Mouse (Mus musculus) cerebral cortex, adult 2 months (tissue): Measurements from ENCODE around the gene Prune1.

Experiments
- WGBS: fragments of 180-500 bp; shearing (Covaris S2); methylation state at CpG from one replicate; pipeline ENCODE4 v1.1.7; 2018; 5-methylcytosine and 5-hydroxymethylcytosine counted together

The Prune1 gene

DNA sequence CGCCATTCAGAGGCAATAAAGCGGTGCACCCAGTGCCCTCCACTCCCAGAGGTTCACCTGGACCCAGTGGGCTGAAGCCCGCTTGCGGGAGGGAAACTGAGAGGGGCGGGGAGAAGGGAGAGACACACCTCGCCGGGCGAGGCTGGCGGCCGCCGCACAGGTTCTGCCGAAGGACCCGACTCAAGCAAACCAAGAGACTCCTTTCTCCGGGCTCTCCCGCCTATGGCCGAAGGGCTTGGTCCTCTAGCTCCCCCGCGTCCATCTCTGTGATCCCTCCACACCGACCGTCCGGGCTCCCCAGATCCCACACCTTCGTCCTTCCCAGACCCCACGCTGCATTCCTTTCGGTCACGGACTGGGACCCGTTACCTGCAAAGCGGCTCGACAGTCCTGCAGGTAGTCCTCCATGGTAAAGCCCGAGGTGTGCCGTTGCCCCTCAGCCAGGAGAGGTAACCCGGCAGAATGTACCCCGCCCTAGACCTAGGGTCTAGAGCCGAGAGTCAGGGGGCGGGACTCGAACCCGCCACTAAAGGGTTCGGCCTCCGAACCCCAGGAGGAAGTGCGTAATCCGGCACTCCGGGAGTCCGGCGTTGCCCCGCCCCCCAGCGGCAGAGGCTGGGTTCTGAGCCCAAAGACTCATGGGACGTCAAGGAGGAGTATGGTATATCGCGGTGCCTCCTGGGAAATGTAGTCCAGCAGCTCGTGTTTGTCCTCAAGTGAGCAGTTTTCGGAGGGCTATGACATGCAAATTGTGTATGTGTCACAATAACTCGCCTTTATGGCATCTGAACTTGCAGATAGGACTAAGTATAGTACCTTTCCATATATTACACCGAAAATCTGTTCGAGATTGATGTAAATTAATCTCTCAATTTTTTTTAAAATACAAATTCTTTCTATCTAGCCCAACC lies at the start of gene Prune1, which contains the start of gene Mindy1:
Gene Prune1, minus strand, starts transcription at position 861 of the 911 bp plus-strand sequence.
Gene Mindy1, plus strand, starts transcription at position 130 of the 911 bp plus-strand sequence.
- under 1% methylated on average over 53 of the region's 53 CpGs for WGBS

DNA sequence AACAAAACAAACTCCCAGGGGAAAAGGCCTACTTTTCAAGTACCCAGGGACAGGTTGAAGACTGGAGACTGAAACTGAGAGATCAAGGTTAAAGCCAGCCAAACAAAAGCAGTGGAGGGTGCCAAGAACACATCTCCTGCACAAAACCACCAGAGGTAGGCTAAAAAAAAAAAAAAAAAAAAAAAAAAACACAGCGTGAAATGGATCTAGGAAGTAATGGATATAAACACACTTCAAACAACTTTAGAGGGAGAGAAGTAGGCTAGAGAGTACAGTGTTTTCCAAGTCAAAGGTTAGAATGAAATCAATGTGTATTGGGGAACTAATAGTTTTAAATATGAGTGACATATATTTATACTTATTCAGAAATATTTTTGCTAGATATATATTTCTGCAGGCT lies 49.7 kb upstream of the Prune1 start:
- WGBS = 89% methylated on average over 1 of the region's 1 CpGs

DNA sequence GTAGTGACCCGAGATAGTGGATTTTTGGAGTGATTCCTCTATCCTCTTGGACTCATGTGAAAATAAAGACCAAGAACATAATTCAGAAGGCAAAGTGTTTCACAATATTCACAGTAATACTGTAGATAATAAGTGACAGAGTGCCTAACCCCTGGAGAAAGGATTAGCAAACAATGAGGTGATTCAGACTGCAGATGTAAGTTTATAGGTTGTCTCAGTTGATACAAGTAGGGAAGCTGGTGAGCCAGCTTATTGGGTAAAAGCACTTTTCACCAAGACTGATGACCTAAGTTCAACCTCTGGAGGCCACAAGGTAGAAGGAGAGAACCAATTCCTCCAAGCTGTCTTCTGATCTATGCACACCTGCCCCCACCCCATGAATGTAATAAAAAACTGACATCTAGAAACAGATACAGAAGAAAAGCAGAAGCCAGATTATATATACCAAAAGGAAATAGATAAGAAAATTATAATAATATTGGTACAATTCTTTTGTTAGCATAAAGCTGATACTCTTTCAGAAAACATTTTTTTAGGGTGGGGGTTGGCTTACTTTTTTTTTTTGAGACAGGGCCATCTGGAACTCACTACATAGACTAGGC lies 47.0 kb upstream of the Prune1 start:
- WGBS = 86% methylated on average over 1 of the region's 1 CpGs

DNA sequence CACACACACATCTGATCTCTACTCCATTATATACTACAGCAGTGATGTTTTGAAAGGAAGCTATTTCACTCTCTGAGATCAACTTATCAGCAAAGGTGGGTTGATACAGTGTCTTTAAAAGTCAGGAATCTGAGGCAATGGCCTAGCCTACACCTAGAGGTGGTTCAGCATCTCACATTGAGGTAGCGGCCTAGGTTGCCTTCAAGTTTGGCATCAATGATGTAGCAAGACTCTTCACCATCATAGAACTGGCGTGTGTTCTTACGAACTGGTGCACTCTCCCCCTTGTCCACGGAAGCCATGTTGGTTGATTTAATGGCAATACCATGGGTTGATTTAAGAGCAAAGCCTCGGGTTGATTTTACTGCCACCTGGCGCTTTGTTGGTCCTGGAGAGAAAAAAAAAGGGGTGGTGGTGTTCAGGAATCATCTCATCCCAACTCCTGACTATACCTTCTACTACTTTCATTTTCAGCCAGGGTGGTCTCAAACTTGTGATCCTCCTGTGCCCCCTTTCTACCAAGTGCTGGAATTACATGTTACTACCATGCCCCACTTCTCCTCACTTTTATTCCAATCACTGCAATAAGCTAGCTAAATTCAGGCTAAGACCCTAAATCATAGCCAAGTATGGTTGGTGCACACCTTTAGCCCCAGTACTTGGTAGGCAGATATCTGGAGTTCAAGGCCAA lies 42.7 kb upstream of the Prune1 start:
- 88% methylated on average over 6 of the region's 6 CpGs for WGBS

DNA sequence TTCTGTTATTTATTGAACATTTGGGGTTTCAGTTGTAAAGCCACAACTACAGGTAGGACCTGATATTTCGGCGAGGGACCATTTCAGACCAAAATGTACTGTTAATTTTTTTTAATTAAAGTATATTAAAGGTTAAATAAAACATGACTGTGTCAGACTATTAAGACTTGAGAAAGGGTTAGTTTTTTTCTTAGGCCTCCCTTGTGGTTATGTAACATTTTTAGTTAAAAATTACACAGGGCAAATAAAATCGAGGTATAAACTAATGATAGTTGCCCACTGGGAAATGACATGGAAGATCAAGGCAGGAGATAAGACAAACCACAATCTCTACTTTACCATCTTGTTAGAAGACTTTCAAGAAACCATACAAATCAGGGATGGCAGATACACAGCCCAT lies 41.6 kb upstream of the Prune1 start:
- WGBS = 89% methylated on average over 3 of the region's 3 CpGs

DNA sequence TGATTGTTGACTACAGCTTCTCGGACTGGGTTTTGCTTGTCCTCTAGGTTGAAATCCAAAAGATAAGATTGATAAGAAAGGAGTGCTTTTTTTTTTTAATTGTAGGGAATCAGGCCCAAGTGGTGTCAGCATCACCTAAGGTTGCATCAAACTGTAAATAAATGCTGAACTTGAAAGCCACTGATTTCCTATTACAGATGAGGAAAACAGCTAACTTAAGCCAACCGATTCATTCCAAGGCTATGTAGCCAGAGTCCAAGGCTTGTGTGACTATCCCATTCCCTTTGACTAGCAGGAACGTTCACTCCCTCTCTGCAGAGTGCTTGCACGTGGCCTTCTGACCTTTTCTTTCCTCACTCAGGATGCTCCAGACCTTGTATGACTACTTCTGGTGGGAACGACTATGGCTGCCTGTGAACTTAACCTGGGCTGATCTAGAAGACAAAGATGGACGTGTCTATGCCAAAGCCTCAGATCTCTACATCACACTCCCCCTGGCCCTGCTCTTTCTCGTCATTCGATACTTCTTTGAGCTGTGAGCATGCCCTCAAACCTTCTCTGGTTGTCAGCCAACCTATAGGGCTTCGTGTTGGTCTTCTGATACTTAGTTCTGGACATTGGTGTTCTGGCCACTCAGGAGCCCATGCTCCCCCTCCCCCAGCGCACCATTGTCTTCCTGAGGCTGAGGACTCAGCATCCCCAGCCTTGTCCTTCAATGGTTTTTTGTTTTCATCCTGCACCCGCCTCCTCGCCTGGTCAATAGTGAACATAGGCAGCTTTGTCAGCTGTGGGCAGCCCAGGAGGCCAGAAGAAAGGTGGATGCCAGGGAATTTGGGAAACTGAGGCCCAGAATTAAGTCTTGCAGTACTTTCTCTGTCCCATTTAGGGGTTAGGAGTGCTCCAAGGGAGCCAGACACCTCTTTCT lies 38.1 kb upstream of the Prune1 start:
- WGBS = 68% methylated on average over 12 of the region's 12 CpGs

DNA sequence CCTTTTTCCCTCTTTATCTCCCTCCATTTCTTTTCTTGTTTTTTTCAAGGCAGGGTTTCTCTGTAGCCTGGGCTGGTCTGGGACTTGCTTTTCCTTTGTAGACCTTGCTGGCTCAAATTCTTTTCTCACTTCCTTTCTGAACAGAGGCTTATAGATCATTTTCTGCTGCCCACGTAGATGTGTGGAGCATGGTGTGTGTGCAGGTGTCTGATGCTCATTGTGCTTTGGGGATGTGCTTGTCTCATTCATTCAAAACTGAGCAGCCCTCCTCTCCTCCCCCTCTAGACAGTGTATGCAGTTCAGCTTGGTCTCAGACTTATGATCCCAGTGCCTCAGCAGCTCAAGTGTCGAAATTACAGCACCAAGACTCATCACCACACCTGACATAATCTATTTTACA lies 37.2 kb upstream of the Prune1 start:
- 56% methylated on average over 2 of the region's 2 CpGs for WGBS

DNA sequence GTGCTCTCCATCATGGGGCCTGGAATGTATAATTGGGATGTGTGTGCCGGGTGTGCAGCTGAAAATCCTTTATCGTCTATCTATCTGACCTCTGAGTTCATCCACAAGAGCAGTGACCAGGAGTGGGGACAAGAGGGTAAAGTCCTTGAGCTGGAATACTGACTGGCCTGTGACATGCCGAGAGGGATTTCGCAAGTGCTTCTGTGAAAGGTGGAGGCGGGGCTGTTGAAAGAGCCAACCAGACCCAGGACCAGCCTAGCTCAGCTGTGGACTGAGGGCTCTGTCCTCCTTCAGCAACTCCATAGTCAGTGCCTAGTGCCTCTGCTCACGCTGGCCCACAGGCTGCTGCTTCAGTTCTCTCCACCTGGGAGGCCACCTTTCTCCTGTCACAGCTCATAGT lies 36.7 kb upstream of the Prune1 start:
- 60% methylated on average over 6 of the region's 6 CpGs for WGBS

DNA sequence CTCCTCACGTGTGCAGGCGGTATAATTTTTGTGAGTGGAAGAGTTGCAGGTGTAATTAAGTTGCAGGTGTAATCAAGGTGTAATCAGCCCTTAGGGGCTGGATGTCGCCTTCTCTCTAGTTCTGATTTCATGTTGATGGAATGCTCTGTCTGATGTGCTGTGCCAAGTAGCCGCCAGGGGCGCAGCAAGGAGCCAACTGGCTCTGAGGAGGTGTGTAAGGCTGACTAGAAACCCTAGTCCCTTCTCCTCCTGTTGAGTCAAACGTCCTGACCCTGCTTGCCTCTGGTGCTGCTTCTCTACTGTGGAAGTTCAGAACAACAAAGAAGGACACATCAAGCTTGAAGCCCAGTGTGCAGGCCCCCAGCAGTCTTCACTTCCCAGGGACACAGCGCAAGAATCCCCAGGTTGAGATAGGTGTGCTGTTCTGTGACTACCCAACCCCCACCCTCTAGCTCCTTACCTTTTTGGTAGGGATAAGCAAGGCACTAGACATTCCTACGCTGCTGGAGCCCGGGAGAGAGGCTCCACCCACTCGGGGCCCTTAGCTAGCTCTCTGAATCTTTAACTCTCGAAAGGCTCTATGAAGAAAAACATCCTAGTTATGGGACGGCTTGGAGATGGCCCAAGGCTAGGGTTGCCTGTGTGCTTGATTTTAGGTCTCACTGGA lies 35.7 kb upstream of the Prune1 start:
- WGBS = 24% methylated on average over 12 of the region's 12 CpGs

DNA sequence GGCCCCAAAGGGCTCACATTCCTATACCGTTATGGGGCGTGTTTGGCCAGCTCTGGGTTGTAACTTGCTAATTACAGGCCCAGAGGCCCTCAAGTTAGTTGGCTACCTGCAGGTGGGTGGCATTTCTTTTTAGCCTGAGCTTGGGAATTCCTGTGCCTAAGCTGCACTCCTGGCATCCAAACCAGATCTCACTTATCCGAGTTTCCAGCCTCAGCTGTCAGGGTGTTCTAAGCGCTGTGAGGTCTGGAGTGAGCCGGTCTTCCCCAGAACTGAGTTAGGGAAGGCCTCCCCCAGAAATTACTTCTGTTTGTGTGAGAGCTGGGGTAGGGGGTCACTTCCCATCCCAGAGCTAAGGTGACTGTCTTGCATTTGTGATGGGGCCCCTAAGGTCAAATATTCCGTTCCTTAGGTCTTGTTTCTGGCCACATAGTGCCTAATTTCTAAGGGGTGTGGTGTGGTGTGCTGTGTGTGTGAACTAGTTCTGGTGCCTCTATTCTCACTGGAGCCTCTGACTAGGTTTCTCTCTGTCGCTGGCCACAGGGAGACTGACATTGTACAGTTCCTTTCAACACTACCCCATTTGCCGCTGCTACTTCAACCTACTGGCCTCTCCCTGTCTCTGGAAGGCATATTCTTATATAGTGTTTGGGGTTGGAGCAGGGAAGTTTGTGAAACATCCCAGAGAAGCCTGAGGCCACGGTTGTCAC lies 34.1 kb upstream of the Prune1 start:
- WGBS = 22% methylated on average over 9 of the region's 9 CpGs

DNA sequence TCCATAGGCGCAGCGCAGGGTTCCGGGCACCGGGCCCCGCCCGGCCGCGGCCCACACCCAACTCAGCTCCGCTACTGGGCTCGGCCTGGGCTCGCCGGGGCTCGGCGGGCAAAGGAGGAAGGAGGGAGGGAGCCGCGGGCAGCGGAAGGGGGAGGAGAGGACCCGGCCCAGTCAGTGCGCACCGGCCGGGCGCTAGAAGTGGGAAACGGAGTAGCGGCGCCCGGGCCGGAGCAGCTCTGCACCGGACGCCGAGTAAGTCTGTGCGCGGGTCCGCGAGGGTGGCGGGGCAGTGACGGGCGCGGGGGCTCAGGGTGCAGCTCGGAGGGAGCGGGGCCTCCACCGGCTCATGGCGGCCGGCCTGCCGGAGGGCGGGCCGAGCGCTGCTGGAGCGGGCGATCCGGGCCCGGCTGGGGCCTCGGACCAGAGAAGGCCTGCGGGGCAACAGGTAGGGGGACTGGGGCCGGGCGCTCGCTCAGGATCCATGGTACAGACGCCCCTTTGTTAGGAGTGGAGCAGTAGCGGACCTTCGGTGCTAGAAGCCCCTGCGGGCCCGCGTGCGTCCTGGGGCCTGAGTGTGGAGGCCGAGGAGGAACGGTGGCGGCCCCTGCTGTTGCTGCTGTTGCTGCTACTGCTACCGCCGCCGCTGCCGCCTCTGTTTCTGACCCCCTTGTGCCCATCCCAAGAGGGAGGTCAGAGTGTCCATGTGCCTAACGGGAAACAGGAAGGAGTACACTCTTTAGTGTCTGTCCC lies 33.4 kb upstream of the Prune1 start:
- WGBS = under 1% methylated on average over 69 of the region's 71 CpGs

DNA sequence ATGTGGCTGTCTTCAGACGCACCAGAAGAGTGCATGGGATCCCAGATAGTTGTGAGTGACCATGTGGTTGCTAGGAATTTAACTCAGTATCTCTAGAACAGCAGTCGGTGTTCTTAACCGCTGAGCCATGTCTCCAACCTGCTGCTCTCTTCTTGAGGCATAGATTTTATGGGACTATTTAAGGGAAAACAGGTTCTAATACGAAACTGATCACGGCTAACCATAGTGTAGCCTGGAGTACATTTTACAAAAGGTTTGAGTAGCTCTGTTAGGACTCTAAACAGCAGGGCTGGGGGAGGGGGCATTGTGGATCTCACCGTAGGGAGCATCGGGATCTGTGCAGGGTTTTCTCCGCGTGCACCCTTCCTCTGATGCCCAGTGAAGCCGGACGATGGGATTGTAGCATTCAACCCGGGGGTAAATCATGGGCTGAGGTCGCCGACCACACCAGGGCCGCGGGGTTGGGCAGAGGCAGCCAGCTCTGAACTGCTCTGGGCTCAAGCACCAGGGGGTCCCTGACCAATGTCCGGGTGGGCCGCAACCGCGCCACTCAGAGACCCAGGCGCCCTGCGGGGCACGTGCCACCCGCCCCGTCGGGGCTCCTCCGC lies 32.7 kb upstream of the Prune1 start, which contains the start of gene Cers2:
Gene Cers2, plus strand, starts transcription at position 306 of the 608 bp plus-strand sequence.
- 6% methylated on average over 27 of the region's 27 CpGs for WGBS

DNA sequence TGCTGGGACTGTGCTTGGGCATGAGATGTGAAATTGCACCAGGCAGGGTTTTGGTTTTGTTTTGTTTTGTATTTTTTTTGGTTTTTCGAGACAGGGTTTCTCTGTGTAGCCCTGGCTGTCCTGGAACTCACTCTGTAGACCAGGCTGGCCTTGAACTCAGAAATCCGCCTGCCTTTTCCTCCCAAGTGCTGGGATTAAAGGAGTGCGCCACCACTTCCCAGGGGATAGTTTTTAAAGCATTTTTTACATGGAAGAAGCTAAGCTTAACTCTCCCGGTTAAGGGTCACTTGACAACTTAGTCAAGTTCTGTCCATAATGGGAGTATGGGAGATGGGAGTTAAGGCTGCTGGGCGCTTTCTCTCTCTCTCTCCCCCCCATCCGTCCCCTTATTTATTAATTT lies 32.2 kb upstream of the Prune1 start:
- WGBS = 73% methylated on average over 6 of the region's 6 CpGs

DNA sequence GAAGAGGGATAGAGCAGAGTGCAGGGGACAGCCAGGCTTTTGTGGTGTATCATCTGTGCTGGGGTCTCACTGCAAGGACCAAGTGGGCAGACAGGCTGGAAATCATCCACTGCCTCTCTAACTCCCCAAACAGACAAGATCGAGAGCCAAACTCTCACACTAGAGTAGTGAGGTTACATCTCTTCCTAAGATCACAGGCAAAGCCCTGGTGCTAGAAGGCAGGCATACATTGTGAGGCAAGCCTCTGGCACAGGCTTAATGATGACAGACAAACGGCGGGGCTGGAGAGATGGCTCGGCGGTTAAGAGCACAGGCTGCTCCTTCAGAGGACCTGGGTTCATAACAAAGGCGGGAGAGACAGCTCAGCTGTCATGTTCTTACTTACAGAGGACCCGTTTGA lies 31.6 kb upstream of the Prune1 start:
- 71% methylated on average over 7 of the region's 7 CpGs for WGBS

DNA sequence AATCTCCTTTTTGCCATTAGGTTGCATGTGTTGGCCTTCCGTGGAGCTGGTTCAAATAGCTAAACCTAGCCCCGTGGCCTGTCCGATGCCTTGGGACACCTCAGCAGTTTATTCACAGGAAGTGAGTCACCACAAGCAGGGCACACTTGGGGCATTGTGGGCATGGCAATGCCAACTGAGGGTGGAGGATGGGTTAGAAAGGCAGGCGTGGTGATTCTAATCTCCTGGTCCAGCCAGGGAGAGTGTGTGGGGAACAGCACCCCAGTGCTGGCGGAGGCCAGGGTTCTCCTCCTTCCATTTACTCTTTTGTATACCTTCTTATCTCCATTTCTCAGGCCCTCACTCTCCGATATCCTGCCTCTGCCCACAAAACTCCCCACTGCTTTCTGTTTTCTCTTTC lies 30.7 kb upstream of the Prune1 start:
- WGBS = 73% methylated on average over 6 of the region's 6 CpGs

DNA sequence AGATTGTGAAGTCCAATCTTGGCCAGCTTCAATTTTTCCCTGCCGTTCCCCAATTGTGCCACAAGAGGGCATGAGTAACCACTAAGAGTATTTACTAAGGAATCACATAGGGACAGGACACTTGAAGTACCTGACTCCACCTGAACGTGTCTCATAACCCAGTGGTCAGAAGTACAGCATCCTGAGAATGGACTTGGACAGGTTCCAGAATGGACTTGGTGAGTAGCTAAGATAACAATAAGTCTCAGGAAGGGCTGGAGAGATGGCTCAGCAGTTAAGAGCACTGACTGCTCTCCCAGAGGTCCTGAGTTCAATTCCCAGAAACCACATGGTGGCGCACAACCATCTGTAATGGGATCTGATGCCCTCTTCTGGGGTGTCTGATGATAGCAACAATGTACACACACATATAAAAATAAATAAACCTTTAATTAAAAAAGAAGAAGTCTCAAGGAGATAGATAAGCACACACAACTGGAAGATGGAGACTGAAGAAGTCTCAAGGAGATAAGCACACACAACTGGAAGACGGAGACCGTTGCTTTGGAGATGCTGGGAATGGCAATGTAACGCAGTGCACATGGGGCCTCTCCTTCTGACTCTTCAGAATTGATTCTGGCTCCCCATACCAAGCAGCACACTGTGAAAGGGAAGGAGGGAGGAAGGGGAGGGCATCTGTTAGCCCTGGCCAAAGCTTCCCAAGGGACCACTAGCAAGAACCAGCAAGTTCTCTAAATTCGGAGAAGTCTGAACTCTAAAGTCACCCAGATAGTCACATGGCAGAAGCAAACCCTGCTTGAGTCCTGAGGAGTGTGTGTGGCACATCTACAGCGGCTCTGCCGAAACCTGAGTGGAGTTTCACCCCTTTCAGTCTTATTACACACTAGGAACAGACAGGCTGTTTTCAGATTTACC lies 29.3 kb upstream of the Prune1 start:
- 66% methylated on average over 9 of the region's 9 CpGs for whole genome bisulfite sequencing

DNA sequence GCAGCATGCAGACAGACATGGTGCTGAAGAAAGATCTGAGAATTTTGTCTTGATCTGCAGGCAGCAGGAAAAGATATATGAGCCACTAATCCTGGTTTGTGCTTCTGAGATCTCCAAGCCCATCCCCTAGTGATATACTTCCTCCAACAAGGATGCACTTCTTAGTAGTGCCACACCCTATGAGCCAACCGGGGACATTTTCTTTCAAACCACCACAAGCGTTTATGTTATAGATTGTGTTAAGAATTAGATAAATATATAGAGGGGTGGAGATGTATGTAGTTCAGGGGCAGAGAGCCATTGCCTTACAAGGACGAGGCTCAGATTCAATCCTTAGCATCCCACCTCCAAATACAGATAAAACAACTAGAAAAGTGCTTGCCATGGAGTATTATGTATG lies 28.6 kb upstream of the Prune1 start:
- WGBS = 61% methylated on average over 3 of the region's 3 CpGs

DNA sequence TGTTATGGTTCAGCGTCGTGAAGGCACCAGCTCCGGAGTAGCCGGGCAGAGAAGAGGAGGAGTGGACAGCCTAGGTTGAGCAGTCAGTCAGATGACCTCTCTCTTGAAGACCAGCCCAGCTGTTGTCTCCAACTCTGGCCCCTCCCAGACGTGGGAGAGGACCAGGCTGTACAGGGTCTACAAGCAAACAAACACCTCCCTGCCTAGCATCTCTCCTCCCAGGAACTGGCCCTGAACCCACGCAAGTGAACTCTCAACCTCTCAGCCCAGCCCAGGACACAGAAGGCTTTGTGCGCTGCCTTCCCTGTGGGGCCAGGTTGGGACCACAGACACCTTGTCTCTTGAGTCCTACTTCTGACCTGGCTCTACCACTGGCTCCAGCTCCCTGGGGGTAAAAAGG lies 25.2 kb upstream of the Prune1 start, which contains the start of gene Anxa9:
Gene Anxa9, minus strand, starts transcription at position 77 of the 400 bp plus-strand sequence.
- WGBS = 76% methylated on average over 7 of the region's 7 CpGs
